Mouse (Mus musculus) spleen, embryonic (tissue): ENCODE measurements around the gene Abhd15.

Source experiments
- CTCF ChIA-PET: fragments of 350-600 bp; sonication (Branson Sonifier 250); formaldehyde crosslinking; loops from one replicate; lab custom pipeline; 2022; lab: Charles Lee

The Abhd15 gene

DNA sequence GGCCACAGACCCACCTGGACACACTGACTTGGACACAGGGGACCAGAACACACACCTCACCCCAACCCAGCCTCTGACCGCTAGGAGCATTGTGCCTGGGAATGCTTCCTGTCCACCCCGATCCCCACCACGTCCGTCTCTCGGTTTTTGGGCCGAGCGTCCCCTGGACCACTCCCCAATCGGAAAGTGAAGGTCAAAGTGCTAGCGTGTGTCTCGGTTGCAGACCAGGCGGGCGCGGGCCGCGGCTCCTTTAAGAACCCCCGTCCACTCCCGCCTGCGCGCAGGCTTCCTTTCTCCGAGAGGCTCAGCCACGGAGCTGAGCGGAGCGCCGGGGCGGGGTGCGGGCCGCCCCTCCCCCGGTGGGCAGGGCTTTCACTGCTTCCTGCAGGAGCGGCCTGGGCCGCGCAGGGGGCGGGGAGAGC is 22.0 kb upstream of the Abhd15 start:
- CTCF ChIA-PET: interaction anchor here (0.6 kb wide), 1 partner anchor 27 kb away, joined by 3 read pairs; no protein-coding TSS in a partner anchor

DNA sequence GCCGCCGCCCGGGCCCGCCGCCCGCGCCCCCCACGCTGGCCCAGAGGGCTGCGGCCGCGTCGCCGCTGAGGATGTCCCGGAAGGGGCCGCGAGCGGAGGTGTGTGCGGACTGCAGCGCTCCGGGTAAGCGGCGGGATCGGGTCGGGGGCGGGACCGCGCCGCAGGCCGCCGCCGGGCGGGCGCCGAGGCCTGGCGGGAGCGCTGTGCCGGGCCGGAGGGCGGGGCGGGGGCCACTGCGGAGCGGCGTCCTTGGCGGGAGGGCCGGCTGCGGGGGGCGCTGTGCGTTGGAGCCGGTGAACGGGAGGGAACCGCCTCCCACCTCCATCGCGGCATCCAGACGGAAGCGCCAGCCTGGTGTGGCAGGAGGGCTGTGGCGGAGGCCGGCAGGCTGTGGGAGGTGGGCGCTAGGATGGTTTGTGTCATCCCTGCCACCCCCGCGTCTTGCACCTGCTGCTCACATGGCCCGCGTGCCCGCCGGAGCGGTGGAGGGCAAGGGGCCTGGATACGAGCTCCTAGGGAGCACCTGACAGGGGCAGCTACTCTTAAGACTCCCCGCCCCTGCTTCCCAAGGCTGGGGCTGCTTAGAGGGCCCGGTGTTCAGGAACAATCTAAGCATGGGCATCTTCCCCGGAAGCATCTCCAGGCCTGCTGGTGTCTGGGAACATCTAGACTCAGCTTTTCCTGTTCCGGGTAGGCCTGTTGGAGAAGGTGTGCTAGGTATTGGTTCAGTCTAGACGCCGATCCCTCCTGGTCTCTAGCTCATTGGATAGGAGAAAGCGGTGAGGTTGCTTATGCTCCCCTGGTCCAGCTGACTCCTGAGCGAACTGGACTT is 21.2 kb upstream of the Abhd15 start, which contains the start of gene Git1:
Gene Git1 (plus strand): TSS at position 51 of the 832 bp plus-strand sequence.
- CTCF ChIA-PET: no interaction called here

DNA sequence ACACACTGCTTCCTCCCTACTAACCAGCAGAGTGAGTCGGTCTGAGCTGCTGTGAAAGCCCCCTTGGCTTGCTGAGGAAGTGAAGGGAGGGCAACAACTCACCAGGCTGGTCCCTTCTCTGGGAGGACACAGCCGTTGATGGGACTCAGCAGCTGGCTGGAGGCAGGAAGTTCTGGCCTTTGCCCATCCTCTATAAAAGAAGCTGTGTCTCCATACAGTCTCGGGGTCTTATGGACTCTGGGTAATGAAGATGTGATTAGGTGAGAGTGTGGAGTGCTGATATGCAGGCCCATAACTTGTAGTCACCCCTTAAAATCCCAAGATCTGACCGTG is 20.6 kb upstream of the Abhd15 start:
- CTCF ChIA-PET: no interaction called here

DNA sequence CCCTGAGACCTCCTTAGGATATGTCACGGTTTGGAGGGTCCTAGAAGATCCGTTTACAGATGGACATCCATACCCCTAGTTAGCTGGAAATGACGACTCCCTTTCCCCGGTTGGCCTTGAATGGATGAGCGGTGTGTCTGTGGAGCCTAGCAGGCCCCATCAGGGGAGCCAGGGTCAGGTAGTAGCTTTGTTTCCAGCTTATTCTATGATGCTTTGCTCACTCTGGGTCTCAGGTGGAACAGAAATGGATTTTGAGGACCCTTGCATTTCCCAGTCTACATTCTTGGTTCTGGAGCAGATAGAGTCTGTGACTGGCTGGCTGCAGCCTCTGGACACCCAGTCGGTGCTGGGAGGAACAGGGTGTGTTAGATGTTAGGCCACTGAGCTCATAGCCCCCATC is 20.1 kb upstream of the Abhd15 start:
- CTCF ChIA-PET: no interaction called here

DNA sequence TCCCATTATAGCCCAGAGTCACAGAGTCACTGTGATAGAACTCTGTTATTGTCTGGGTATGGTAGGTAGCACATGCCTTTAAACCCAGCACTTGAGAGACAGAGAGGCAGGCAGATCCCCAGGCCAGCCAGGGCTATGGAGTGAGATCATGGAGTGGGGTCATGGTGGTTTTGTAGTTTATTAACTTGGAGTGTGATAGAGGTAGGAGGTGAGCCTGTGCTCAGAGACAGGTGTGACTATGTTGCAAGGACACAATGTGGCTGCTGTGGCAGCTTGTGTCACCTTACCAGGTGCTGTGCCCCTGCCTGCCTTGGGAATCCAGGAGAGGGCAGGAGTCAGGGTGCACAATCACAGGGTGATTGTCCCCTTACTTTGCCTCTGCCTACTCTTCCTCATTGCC is 19.4 kb upstream of the Abhd15 start:
- CTCF ChIA-PET: interaction anchor here (0.7 kb wide), 1 partner anchor 42 kb away, joined by 15 read pairs; no protein-coding TSS in a partner anchor

DNA sequence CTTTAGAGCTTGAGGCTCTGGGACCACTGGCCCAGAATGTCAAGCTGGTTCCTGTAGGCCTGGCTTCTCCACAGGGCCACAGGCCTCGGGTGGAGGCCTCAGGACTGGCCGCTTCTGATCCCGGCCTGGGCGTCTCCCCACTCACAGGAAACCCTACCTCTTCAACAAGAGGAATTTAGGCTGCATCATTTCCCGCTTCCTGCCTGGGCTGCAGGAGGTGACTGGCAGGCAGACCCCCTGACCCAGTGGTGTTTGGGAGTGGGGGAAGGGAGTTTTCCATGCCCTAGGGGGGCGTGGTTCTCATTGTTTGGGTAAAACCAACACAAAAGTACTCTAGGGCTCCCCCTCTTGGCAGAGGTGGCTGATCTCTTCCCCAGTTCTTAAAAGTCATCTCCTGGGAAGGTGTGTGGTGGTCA is 17.6 kb upstream of the Abhd15 start:
- CTCF ChIA-PET: no interaction called here

DNA sequence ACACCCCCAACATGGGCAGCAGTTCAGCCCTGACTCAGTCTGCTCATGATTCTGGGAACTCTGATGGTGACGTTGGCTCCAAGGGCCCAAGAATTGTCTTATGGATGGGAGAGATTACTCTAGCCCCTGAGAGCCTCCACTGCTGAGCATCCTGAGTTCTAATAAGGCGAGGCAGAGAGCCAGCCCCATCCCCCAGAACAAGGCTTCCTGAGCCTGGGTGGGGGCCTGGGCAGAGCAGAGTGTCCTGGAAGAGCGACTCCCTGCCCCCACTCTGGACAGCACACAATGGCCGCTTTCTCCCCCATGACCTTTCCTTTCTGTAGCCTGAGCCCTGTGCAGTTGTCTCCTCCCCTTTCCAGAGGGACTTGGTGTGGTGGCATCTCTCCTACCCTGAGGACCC is 17.1 kb upstream of the Abhd15 start:
- CTCF ChIA-PET: no interaction called here

DNA sequence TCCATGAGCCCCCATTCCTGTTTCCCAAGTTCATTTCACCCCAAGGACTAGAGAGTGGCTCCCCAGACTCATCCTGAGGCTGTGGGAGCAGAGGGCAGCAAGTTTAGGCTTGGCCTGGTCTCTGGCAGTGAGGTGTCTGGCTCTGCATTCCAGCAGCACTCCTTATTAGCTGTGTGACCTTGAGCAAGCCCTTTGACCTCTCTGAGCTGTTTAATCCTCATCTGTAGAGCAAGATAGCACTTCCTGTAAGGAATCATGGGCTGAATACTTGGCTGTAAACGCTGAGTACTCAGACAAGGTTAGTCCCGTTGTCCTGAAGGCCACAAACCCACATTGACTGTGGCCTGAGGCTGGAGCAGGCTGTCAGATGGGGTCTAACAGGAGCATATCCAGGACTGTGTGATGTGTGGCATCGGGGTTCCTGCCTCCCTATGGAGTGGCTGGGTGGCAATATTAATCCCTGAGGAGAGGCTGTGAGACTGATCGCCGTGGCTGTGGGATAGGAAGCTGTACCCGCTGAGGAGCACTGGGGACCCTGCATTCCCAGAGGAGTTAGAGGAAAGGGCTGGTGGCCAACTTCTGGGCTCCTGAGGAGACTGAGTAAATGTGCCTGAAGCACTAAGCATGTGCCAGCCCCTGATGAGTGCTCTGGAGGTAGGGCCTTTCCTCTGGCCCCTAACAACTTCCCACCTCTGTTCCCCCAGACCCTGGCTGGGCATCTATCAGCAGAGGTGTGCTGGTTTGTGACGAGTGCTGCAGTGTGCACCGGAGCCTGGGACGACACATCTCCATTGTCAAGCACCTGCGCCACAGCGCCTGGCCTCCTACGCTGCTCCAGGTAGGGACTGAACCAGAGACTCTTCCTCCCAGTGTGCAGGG is 16.4 kb upstream of the Abhd15 start:
- CTCF ChIA-PET: interaction anchor here (0.7 kb wide), 1 partner anchor 311 kb away, joined by 5 read pairs; no protein-coding TSS in a partner anchor

DNA sequence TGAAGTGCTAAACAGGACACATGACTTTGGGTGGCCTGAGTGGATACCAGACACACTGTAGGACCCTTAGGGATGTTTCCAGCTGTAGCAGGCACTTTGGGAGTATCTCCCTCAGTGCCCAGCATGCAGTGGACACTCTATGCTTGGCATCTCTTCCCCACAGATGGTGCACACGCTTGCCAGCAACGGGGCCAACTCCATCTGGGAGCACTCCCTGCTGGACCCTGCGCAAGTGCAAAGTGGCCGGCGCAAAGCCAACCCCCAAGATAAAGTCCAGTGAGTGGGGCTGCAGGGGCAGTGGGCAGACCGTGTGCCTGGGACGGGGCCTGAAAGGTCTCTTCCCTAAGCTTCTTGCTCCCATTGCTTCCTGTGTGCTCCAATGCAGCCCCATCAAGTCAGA is 15.6 kb upstream of the Abhd15 start:
- CTCF ChIA-PET: interaction anchor here (0.6 to 0.7 kb wide), 2 partner anchors 9 to 310 kb away, joined by 3 to 5 read pairs; no protein-coding TSS in a partner anchor

DNA sequence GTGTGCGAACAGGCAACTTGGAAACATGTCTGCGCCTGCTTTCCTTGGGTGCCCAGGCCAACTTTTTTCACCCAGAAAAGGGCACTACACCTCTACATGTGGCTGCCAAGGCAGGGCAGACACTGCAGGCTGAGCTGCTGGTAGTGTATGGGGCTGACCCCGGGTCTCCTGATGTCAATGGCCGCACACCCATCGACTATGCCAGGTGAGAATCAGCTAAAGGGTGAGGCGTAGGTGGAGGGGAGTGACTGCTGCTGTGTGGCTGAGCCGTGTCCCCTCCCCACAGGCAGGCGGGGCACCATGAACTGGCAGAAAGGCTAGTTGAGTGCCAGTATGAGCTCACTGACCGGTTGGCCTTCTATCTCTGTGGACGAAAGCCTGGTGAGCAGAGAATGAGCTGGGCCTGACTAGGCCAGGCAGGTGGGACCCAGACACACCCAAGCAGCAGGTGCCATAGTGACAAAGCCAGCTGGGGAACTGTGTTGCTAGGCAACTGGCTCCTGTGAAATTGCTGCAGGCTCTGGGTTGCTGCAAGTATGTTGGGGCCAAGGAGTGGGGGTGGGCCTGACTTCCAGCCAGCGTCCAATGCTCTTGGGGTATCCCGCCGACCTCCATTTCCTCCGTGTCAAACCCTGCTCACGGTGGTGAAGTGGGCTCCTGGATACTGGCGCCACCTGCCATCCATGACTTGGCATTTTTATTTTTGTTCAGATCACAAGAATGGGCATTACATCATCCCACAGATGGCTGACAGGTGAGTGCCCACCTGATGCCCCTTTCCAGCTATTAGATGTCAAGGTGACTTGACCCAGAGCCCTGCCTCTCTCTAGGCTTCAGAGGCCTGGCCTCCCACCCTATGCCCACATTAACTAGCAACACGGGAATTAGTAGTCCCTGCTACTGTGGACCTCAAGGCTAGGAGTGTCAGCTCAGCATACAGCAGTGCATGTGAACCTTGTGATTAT is 14.3 kb upstream of the Abhd15 start:
- CTCF ChIA-PET: interaction anchor here (0.5 kb wide), 1 partner anchor 189 kb away, joined by 6 read pairs; no protein-coding TSS in a partner anchor

DNA sequence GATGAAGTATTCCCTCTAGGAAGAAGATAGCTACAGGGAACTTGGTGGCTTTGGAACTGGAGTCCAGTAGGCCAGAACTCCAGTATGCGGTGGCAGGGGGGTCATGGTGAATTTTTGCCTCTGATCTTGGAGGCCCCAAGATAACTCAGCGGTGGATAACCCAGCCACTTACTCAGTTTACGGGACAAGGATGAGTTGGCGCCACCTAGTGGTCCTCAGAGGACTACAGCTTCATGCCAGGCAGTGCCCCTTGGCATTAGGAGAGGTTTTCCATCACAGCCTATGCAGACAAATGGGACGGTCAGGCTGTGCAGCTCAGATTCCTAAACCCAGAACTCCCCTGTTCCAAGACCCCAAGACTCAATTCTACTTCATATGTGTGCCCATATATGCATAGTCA is 13.5 kb upstream of the Abhd15 start:
- CTCF ChIA-PET: no interaction called here

DNA sequence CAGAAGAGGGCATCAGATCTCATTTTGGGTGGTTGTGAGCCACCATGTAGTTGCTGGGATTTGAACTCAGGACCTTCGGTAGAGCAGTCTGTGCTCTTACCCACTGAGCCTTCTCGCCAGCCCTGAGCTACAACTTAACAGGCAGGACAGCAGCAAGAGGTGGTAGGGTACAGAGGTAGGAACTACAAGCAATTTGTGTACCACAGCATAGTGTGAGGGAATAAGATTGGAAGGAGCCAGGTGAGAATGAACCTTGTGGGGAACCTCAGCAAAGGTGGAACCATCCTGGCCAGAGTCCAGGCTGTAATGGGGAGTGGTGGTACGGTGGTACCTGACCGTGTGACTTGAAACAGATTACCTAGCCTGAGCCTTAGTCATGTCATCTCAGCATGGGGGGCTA is 12.9 kb upstream of the Abhd15 start:
- CTCF ChIA-PET: interaction anchor here (0.5 kb wide), 1 partner anchor 465 kb away, joined by 3 read pairs; no protein-coding TSS in a partner anchor

DNA sequence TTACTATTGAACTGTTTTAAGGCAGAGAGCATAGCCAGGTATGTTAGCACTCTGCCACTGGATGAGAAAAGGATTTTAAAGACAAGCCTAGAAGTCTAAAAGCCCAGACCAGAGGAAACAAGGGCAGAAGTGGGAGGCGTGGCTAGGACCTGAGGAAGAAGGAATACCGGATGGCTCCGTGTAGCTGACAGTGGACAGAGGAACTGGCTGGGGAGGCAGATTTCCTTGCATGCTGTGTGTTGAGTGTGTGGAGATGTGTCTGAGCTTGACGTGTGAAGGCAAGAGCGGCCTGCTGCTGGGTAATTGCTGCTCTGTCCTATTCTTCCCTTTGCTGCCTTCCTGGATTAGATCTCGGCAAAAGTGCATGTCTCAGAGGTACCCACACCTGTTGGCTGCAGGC is 12.4 kb upstream of the Abhd15 start:
- CTCF ChIA-PET: no interaction called here

DNA sequence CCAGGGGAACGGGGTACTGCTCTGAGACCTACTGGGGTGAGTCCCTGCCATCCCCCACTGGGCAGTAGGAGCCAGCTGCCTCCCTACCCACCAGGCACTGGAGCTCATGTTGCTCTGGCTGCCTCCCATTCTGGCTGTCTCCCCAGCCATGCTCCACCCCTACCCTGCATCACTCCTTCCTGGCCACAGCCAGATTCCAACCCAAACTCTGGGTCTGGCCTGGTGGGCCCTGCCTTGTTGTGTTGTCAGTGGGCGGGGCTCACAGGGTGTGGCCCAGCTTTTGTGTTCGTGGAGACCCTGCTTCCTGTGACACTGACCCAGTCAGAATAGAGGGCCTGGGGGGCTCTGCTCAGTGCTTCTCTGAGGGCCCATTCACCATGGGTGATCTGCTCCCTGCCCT is 11.4 kb upstream of the Abhd15 start:
- CTCF ChIA-PET: interaction anchor here (0.8 kb wide), 1 partner anchor 36 kb away, joined by 3 read pairs; no protein-coding TSS in a partner anchor

DNA sequence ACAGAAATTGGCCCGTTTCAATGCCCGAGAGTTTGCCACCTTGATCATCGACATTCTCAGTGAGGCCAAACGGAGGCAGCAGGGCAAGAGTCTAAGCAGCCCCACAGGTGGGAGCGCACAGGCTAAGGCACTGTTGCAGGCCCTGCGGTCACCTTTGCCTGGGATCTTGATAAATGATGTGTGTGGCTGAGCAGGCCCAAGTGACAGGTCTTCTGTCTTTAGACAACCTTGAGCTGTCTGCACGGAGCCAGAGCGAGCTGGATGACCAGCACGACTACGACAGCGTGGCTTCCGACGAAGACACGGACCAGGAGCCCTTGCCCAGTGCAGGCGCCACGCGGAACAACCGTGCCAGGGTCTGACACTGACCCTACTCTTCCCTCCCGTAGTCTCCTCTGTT is 10.5 kb upstream of the Abhd15 start:
- CTCF ChIA-PET: interaction anchor here (1.2 kb wide), 1 partner anchor 125 kb away, joined by 5 read pairs; no protein-coding TSS in a partner anchor

DNA sequence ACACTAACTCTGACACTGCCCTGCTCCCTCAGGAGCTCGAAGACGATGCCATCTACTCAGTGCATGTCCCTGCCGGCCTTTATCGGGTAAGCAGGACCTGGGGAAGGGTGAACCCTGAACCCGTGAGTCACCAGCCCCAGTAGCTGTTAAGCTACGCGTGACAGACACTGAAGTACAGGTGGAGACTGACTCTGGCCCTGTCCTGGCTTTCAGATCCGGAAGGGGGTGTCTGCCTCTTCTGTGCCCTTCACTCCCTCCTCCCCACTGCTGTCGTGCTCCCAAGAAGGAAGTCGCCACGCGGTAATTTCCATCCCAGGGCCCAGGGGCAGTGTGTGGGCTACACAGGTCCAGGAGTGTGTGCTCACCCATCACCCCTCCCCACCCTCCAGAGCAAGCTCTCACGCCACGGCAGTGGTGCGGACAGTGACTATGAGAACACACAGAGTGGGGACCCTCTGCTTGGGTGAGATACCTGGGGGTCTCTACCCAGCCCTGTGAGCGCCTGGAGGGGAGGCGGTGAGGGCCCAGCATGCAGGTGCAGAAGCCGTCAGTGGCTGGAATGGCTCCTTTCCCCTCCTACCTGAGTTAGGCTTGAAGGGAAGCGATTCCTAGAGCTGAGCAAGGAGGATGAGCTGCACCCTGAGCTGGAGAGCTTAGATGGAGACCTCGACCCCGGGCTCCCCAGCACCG is 9.5 kb upstream of the Abhd15 start:
- CTCF ChIA-PET: interaction anchor here (0.6 to 1.2 kb wide), 2 partner anchors 35 to 124 kb away, joined by 4 to 5 read pairs; no protein-coding TSS in a partner anchor

DNA sequence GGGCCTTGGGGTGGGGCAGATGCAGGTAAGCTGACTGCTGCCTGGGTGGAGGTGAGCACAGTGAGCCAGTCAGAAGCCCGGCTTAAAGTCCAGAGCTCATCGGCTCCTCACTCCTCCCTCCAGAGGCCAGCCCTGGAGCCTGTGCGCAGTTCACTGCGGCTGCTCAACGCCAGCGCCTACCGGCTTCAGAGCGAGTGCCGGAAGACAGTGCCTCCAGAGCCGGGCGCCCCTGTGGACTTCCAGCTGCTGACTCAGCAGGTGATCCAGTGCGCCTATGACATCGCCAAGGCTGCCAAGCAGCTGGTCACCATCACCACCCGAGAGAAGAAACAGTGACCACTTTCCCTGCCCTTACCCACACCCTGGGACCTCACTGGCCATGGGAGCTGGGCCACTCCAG is 8.6 kb upstream of the Abhd15 start:
- CTCF ChIA-PET: no interaction called here

DNA sequence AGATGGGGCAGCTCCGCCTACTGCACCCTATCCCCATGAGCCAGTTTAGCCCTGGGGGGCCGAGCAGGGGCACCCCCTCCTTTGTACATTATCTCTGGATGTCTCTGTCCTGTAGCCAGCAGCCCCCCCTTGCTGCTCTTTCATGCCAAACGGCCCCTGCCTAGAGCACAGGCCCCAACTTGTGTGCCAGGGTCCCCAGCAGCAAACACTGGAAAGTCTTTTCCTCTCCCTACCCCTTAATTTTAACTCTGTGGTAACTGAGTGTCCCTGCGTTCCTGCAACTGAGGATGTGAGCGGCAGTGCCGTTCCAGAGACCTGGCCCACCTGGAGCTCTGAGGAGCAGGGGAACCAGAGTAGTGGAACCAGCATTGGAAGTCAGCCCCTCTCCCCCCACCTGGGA is 8.0 kb upstream of the Abhd15 start:
- CTCF ChIA-PET: interaction anchor here (0.5 to 1.0 kb wide), 2 partner anchors 14 to 172 kb away, joined by 4 read pairs; no protein-coding TSS in a partner anchor

DNA sequence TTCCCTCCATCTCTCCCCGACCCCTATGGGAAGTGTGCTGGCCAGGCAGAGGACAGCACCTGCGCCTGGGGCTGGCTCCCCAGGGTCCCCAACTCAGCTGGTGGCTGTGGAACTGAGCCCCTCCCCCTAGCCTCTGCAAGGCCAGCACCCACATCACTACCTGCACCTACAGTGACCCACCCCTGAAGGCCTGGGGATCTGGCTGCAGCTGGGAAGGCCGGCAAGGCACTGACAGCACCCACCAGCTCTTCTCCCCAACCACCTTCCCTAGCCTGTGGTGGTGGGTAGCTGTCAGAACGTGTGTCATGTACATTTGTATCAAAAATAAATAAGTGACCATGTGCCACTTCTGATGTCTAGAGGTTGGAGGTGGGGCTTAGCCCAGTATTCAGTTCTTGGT is 7.5 kb upstream of the Abhd15 start:
- CTCF ChIA-PET: interaction anchor here (0.5 to 1.0 kb wide), 3 partner anchors 14 to 172 kb away, joined by 3 to 4 read pairs (median 4); no protein-coding TSS in a partner anchor
